Mouse (Mus musculus) spleen, postnatal 14 days (tissue): Measurements from ENCODE around the gene Fam20b.

Experiments used
- DNase-seq, 2 experiments: peaks; one replicate each; pipeline ENCODE4 v3.0.0; 2021 to 2022; ENCODE audit warnings: low spot score in 2 of 2

Gene Fam20b

DNA sequence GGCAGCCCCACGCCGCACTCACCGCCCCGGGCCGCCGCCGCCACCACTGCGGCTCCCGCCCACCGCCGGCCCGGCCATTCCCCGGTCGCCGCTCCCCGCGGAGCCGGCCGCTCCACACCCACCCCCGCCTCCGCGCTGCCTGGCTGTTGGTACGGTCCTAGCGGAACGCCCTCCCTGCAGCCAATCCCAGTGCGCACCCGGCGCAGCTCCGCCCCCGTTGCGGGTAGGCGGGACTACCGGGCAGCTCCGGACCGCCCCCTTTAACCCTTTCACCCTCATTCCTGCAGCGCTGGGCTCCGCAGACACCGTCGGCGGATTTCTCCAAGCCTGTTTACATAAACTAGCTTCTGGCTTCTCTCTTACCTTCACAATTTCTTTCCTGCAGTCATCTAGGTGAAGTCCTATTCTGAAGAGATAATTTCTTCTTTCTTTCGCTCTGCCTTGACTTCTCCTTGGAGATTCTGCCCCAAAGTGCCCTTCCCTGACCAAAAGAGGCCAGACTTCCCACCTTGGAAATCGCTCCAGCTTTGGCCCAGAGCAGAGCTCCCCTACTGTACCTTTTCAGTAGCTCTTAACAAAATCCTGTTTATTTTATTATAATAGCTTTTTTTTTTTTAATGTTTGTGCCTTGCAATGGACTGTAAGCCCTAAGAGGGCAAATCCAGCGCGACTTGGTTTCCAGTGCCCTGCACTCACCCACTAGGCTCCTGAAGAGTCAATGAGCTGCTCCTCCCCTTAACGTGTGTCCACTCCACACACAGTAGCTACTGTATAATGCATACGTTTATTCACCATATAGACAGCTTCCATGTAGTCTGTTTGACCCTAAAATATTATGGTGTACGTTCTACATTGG, at the start of gene Fam20b:
Fam20b (minus strand) TSS at position 137 of the 856 bp plus-strand sequence.
- DNase-seq, result peak; percentile 96 to 97

DNA sequence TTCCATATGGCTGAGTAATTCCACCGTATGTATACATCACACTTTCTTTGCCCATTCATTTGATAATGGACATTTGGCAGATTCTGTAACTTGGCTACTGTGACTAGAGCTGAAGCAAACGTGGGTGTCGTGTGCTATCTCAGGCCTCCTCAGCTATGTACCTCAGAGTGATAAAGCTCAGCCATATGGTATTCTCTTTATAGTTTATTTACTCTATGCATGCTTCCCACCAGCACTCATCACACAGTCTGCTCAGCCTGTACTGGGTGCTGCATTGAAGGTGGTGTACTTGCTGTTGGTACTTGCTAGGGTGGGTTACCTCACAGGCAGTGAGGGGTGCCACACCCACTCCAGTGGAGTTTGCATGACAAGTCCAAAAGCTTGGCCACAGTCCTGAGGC, 46.4 kb upstream of the Fam20b start:
- no peak for DNase-seq

DNA sequence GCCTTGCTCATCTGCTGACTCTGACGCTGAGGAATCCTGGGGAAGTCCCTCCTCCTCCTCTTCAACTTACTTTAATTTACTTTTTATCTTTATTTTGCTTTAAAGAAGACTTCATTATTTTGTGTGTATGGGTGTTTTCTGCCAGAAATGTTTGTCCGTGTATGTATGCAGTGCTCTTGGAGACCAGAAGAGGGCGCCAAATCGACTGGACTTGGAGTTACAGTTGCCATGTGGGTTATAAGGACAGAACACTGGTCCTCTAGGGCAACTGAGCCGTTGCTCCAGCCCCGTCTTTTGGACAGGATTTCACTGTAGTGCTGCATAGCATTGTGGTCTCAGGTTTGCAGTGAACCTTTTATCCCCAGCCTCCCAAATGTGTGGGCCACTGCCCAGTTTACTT, 45.7 kb upstream of the Fam20b start:
- DNase-seq, result no peak

DNA sequence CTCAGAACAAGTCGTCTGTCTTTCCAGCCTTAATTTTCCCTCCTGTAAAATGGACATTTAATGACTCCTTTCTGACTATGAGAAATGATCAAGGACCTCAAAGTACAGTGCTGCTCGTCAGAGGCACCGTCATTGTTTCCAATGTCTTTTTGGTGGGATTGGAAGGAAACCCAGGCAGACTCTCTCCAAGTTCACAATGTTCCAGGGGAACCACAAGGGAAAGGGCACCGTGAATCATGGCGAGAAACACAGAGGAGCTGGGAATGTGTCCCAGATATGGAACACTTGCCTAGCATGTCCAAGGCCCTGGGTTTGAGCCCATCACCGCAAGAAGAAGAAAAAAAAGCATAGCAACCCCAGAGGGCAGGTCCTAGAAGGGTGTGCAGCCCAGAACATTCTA, 44.4 kb upstream of the Fam20b start:
- DNase-seq, result no peak

DNA sequence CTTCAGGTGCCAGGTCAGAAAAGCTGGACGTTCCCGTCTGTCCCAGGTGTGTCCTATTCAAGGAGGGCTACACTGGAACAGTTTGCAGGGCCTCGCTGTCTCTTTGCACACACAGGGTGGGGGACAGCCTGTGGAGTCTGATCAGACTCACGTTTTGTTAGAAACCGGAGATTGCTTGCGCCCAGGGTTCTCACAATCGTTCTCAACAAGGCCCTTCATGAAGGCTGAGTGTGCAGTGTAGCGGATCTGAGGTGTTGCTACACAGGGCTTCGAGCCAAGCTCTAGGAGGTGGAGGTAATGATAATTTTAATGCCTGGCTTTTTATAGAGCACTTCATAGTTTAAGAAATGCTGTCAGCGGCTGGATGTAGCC, 42.5 kb upstream of the Fam20b start:
- no peak for DNase-seq

DNA sequence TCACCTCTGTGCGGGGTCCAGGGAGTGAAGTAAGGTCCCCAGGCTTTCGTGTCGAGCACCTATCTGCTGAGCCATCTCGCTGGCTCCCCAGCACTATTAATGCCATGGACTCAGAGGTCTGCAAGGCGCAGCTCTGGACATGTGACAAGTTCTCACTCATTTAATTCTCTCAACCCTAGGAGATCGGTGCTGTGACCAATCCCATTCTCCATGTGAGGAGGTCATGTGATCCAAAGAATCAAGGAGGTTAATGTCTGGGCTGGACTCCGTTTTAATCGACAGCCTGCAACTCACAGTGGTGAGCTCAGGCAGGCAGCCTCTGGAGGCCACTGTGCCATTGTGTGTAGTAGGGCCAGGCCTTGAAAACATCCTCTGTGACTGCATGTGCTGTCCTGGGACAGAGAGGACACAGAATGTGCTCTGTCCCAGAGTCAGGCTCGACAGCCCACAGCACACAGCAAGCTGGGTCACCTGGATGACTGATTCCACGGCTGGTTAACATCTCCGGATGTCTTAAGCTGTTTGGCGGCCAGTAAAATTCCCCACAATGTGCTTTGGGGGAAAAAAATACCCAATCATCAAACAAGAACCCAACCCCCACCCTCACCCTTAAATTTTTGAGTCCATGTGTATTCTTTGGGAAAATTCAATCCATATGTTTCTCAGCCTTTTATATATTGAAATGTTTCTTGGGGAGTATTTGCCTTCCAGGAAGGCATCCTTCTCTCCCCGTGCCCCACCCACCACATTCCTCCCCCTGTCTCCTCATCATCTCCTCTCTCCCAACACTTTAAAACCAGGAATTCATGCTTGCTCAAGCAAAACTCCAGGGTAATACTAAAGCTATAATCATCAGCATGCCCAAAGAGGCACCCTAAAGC, 41.9 kb upstream of the Fam20b start:
- DNase-seq, result no peak

DNA sequence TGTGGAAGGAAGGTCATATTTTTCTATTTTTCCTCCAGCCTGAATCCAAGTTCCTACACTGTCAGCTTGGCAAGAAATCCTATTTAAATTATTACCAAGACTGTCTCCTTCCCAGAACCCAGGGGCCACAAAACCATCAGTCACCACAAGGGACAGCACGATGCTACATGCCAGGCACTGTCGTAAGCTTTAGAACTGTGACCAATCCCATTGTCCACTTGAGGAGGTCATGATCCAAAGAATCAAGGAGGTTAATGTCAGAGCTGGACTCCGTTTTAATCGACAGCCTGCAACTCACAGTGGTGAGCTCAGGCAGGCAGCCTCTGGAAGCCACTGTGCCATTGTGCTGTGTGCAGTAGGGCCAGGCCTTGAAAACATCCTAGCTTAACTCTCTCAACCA, 39.4 kb upstream of the Fam20b start:
- DNase-seq, result no peak

DNA sequence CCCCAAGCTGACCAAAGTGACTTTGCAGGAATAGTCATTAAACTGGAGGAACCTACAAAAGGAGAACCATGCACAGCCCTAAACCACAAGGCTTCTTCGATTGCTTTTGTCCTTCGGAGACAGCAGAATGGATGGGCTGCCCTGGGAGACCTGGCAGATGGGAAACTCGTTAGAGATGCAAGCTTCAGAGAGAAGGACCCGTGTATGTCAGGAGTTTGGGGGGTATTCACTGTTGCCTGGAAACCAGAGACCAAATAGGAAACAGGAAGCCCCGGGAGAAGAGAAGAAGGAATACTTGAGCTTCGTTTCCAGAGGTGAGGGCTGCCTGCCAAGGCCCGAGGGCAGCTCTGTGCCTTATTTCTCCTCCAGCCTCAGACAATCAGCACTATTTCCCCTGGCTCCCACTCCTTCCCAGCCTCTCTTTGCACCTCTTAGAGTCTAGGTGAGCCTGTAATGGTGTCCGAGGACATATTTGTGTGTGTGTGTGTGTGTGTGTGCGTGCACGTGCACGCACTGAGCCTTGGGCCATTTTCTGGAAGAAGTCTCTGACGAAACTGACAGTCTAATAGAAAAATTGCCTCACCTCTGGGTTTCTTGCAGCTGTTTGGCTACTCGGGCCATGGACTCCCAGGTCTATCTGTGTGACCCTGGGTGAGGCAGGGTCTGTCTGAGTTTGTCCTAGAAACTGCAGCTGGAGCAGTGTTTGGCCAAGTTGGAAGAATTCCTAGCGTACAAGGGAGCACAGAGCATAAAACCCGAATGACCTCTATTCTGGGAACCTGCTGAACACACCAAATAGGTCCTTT, 35.9 kb upstream of the Fam20b start:
- no peak for DNase-seq

DNA sequence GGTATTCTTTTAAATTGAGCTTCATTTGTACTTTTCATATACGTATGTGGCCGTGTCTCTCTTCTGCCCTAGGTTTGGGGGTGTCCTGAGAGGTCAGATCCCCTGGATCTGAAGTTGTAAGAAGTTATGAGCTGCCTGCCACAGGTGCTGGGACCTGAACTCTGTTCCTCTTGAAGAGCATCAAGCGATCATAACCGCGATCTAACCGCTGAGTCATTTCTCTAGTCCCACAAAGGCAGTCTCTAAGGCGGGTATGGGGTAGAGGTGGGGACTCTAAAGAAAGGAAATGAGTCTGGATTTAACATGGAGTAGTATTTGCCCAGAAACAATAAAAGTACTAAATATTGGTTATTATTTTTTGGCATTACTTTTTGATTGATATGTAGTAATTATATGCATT, 34.1 kb upstream of the Fam20b start:
- DNase-seq, result no peak

DNA sequence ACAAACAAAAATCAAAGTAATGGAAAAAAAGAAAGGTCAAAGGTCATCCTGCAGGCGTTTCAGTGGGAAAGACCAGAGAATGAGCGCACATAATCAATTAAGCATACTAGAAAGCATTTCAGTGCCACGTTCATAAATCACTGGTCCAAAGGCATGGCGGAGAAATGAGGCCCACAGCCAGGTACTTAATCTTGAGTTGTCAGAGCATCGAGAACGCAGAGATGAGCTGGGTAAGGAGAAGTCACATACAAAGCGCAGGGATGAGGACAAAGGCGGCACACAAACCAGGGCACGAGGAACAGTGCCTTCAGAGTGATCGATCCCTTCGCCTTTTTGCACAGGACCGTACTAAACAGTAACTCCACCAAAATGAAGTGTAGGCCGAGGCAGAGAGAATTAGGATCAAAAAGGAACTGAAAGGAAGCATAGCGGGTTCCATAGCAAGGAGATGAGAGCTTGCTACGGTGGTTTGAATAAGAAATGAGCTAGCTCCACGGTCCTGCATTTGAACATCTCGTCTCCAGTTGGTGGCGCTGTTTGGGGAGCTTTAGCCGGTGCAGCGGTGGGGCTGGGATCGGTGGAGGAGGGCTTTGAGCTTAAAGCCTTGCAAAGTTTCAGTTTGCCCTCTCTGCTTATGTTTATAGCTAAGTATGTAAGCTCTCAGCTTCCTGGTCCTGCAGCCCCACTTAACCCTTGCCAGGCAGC, 33.3 kb upstream of the Fam20b start:
- DNase-seq, result peak; percentile 58 to 78

DNA sequence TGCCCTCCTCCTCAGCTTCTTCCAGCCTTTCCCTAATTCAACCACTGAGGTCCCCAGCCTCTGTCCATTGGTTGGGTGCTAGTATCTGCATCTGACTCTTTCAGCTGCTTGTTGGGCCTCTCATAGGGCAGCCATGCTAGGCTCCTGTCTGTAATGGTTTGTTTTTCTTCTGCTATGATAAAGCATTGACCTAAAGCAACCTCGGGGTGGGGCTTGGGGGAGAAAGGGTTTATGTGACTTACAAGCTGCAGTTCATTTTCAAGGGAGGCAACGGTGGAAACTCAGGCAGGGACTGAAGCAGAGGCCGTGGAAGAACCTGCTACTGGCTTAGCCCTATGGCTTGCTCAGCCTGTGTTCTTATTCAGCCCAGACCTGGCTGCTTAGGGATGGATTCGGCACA, 31.4 kb upstream of the Fam20b start:
- DNase-seq, result no peak

DNA sequence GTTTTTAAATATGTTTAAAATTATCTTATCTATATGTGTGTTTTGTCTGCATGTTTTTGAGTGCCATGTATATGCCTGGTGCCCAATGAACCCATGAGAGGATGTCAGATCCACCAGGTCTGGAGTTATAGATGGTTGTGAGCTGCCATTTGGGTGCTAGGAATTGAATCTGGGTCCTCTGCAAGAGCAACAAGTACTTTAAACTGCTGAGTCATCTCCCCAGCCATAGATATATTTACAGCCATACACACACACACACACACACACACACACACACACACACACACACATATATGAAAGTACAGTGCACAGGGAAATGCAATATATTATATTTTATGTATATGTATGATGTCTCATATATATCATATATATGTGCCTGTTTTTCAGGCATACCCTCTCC, 30.2 kb upstream of the Fam20b start:
- no peak for DNase-seq

DNA sequence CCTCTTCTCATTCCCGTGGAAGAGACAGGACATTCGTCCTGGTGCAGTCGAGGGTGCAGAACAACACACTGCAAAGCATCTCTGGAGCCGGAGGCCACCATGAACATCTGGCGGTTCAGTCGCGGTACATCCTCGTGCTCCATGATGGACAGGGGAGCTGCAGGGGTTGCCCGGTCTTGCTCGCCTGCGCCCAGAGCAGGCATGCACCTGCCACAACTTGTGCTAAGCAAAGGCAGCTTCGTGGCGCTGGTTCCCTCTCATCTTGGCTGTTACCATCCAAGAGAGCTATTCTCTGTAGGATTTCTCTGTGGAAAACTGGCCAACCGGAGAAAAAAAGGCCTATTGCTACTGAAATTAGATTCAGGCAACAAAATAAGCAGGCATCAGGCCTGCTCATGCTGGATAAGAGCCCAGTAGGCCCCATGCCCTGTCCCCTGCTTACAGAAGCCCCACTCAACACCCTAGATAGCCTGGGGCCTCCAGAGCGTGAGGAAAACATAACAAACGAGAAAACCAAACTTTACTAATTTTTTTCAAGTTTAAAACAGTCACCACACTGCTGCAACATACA, 29.6 kb upstream of the Fam20b start:
- DNase-seq, result no peak

DNA sequence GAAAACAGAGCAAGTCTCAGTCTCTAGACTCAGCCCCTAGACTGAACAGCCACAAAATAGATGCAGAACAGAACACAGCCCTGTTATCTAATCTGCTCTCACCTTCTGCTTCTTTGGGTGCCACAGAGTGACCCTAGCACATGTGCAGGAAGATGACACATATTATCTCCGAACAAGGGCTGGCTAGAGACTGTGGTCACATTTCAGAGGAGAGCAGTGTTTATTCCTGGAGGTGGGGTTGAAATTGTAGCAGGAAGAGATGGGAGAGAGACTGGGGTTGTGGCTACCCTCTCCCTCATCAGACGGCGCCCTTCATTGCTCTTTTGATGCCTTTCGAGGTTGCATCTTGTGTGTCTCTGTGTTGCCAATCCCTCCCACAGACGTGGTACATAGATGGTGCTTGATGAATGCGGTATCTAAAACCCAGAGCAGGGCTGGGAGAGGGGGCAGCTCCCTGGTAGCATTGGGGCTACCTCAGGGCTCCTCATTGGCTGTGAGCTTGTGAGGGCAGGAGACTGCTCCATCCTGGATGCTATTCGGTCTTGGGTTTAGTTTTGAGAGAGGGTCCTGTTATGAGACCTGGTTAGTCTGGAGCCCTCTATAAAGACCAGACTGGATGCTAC, 26.4 kb upstream of the Fam20b start:
- no peak for DNase-seq

DNA sequence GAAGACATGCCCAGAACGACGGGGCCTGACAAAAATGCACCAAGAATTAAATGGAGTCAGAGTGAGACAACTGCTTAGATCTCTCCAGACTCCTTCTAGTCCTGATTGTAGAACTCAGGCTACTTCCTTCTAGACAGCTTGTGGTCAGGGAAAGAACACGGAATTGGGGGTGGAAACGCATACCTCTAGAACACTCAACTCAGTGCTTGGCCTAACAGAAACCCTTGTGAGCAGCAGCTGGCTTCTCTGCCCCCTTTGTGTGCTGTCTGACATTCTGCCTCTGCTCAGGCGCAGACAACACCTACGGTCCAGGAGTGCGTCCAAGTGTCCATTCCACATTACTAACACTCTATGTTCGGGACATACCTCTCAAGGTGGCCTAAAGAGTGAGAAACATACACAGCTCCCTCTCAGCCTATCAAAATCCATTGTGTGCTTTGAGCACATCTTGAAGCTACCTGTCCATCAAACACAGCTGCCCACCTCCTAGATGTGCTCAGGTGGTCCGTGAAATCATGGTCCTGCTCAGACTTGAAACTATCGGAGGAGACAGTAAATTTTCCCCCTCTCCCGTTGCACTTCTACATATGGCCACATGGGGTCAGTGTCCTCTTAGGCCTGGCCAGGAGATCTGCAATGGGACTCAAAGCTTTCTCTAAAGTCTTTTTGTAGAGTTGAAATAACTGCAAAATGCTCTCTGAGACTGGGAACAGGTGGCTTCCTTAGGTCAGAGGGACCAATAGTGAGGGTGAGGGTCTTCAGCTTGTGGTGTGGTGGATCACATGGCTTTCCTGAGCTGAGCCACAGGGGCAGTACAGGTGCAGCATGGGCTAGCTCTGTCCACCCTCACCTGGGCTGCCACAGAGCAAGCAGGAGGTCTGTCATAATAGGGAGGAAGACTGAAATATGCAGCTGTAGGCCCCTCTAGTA, 22.9 kb upstream of the Fam20b start:
- peak; percentile 43 to 64 for DNase-seq

DNA sequence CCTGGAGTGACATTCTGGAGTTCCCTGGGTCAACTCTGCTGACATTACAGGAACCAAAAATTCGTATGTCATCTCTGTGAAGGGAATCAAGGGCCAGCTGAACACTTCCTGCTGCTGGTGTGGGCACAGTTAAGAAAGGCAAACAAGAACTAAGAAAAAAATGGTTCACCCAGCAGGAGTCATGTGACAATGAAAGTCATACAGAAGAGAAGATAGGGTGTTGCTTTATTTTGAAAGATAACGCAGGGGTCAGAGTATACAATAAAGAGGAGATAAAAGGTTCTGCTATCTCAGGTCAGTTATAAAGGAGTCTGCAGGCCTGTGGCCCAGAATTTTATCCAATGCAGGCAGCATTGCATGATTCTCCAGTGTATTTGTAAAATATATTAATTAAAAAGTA, 16.9 kb upstream of the Fam20b start:
- no peak for DNase-seq

DNA sequence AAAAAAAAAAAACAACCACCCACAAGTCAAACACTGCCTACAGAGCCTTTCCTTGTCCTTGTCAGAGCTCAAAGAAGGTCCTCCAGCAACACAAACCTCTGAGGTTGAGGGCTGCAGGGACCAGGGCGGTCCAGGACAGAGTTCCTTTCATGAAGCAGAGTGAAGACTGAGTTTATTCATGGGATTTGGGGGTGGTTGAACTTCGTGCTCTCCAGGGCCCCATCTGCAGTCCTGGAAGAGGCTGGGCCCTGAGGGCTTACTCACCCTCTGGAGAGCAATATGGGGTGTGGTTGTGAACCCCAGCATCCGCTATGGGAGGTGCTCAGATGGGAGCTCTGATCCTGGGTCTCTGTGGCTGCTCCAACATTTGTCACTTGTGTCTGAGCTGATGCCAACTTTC, 15.1 kb upstream of the Fam20b start:
- DNase-seq, result no peak

DNA sequence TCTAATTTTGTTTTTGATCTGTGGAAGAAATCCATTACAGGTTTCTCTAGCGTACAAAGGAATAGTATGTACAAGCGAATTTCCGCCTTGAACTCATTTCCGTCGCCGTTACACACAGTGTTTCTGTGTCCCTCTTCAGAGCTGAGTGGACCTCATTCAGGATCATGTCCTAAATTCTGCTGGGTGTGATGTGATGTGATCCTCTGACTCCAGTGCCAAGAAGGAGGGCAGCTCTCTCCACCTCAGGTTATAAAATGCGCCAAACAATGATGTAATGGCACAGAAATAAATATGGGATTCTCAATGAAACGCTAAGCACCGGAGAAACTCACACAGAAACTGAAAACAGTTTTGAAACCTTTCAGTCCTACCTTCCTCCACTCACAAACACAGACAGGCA, 14.7 kb upstream of the Fam20b start:
- DNase-seq, result no peak

DNA sequence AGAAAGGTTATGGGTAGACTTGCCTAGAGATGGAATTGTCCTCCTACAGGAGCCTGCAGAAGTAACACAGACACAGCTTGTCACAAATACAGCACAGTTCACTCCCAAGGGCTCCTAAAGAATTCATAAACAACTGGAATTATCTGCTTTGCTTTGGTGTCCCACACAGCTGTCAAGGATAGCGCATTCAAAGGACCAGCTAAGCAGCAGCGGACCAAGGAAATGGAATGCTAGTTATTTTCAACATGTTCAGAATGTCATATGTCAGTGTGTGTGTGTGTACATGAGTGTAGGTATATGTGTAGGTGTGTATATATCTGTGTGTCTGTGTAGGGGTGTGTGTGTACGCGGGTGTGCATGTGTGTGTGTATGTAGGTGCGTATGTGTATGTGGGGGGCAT, 14.1 kb upstream of the Fam20b start:
- no peak for DNase-seq

DNA sequence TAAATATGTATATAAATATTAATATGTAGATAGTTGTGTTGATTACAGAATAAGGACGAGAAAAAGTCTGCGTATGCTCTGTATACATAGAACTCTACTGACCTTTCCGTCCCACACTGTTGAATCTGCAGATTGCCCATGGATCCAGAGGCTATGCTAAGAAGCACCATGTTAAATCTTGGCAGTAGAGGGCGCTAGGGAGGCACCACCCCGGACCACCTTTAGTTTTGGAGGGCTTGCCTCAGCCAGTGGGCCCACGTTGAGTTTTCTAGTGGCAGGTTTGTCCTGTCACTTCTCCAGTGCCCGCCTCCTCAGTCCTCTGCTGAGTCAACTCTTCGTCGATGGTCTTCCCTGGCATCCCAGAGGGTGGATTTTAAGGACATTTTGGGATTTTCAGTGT, 11.9 kb upstream of the Fam20b start:
- no peak for DNase-seq
